Mouse (Mus musculus): ENCODE results near the gene Mtch1. TPM values are rescaled to one million over a fixed set of nuclear protein-coding genes. Genes with fewer than 3 reads are reported as not detected.

Gene Mtch1
- total RNA-seq, 1 experiment: 217 TPM

- no peak for TF ChIP-seq HCFC1 (IDR thresholded peaks at IDR 0.05; ENCODE audit: borderline replicate concordance, insufficient read depth, low read length)
- TF ChIP-seq MAFK (IDR thresholded peaks at IDR 0.05; ENCODE audit: insufficient read depth, low read depth, low read length): no peak
- peak; percentile 47; the same call in 1 of the 2 replicates for TF ChIP-seq CHD2 (IDR thresholded peaks at IDR 0.05; ENCODE audit: low read depth, low read length)
- no peak for TF ChIP-seq ZC3H11A (IDR thresholded peaks at IDR 0.05; ENCODE audit: borderline replicate concordance, low read depth, low read length)
- Histone ChIP-seq H3K4me1 (ENCODE audit: control insufficient read depth in 2 of 2, insufficient read depth in 2 of 2, low read length in 2 of 2, poor library complexity in 1 of 2) (peaks cover 5 to 16% of the 10 kb centered on the region in 2 experiments), H3K36me3 (ENCODE audit: control insufficient read depth, insufficient read depth, low read length, poor library complexity, severe bottlenecking) (no peaks in the 10 kb centered on the region), H3K27ac (ENCODE audit: insufficient read depth, low read depth, low read length, poor library complexity, severe bottlenecking) (no peak overlapping the region; the same call in 1 of the 2 replicates), H3K4me3 (ENCODE audit: insufficient read depth in 1 of 2, low read depth in 1 of 2, low read length in 2 of 2, poor library complexity in 1 of 2, severe bottlenecking in 1 of 2) (no peak overlapping the region), H3K9ac (ENCODE audit: insufficient read depth, low read depth, low read length, poor library complexity, severe bottlenecking) (no peak overlapping the region), H3K9me3 (ENCODE audit: control insufficient read depth, insufficient read depth, low read depth, low read length) (no peaks in the 10 kb centered on the region)
- in situ Hi-C loops (cut with MboI; ENCODE audit: low sequenced_read_pairs in 2 of 2, unreplicated experiment in 2 of 2): no loop called here
- no peak for DNase-seq (ENCODE audit: low read depth, low spot score)
Observed at GRCm38 (mm10) chr17:29385746-29386145, 38.0 kb upstream of the Mtch1 start.

- H3K9me3 ChIP-seq (ENCODE audit: control insufficient read depth, insufficient read depth, low read depth, low read length): no peaks in the 10 kb centered on the region
- H3K4me1 ChIP-seq (ENCODE audit: control insufficient read depth in 2 of 2, insufficient read depth in 2 of 2, low read length in 2 of 2, poor library complexity in 1 of 2): peaks cover 5 to 16% of the 10 kb centered on the region in 2 experiments
- H3K9ac ChIP-seq (ENCODE audit: insufficient read depth, low read depth, low read length, poor library complexity, severe bottlenecking): no peak overlapping the region
- in situ Hi-C loops (cut with MboI; ENCODE audit: low sequenced_read_pairs in 2 of 2, unreplicated experiment in 2 of 2): no loop called here
- no peaks in the 10 kb centered on the region for H3K36me3 ChIP-seq (ENCODE audit: control insufficient read depth, insufficient read depth, low read length, poor library complexity, severe bottlenecking)
- DNase-seq (ENCODE audit: low read depth, low spot score): no peak
- H3K4me3 ChIP-seq (ENCODE audit: insufficient read depth in 1 of 2, low read depth in 1 of 2, low read length in 2 of 2, poor library complexity in 1 of 2, severe bottlenecking in 1 of 2): no peak overlapping the region
- H3K27ac ChIP-seq (ENCODE audit: insufficient read depth, low read depth, low read length, poor library complexity, severe bottlenecking): peak overlapping the region; percentile 40; the same call in 1 of the 2 replicates
- TF ChIP-seq HCFC1 (IDR thresholded peaks at IDR 0.05; ENCODE audit: borderline replicate concordance, insufficient read depth, low read length) (no peak), ZNF384 (IDR thresholded peaks at IDR 0.05; ENCODE audit: low read depth, low read length) (no peak), MAFK (IDR thresholded peaks at IDR 0.05; ENCODE audit: insufficient read depth, low read depth, low read length) (no peak), CHD2 (IDR thresholded peaks at IDR 0.05; ENCODE audit: low read depth, low read length) (no peak), ZC3H11A (IDR thresholded peaks at IDR 0.05; ENCODE audit: borderline replicate concordance, low read depth, low read length) (no peak)
Observed at GRCm38 (mm10) chr17:29384850-29385438, 37.2 kb upstream of the Mtch1 start.

GRCm38 (mm10) chr17:29383923-29384322 lies 36.2 kb upstream of the Mtch1 start:
- TF ChIP-seq HCFC1 (IDR thresholded peaks at IDR 0.05; ENCODE audit: borderline replicate concordance, insufficient read depth, low read length) (no peak), CHD2 (IDR thresholded peaks at IDR 0.05; ENCODE audit: low read depth, low read length) (no peak), MAFK (IDR thresholded peaks at IDR 0.05; ENCODE audit: insufficient read depth, low read depth, low read length) (no peak)
- in situ Hi-C loops (cut with MboI; ENCODE audit: low sequenced_read_pairs in 2 of 2, unreplicated experiment in 2 of 2): no loop called here
- no peaks in the 10 kb centered on the region for H3K9me3 ChIP-seq (ENCODE audit: control insufficient read depth, insufficient read depth, low read depth, low read length)
- H3K9ac ChIP-seq (ENCODE audit: insufficient read depth, low read depth, low read length, poor library complexity, severe bottlenecking): no peak overlapping the region
- H3K27ac ChIP-seq (ENCODE audit: insufficient read depth, low read depth, low read length, poor library complexity, severe bottlenecking): no peak overlapping the region
- peaks cover 5 to 14% of the 10 kb centered on the region in 2 experiments for H3K4me1 ChIP-seq (ENCODE audit: control insufficient read depth in 2 of 2, insufficient read depth in 2 of 2, low read length in 2 of 2, poor library complexity in 1 of 2)
- no peaks in the 10 kb centered on the region for H3K36me3 ChIP-seq (ENCODE audit: control insufficient read depth, insufficient read depth, low read length, poor library complexity, severe bottlenecking)
- no peak overlapping the region for H3K4me3 ChIP-seq (ENCODE audit: insufficient read depth in 1 of 2, low read depth in 1 of 2, low read length in 2 of 2, poor library complexity in 1 of 2, severe bottlenecking in 1 of 2)
- no peak for DNase-seq (ENCODE audit: low read depth, low spot score)

GRCm38 (mm10) chr17:29382417-29382816 lies 34.7 kb upstream of the Mtch1 start:
- DNase-seq (ENCODE audit: low read depth, low spot score): no peak
- Histone ChIP-seq H3K36me3 (ENCODE audit: control insufficient read depth, insufficient read depth, low read length, poor library complexity, severe bottlenecking) (no peaks in the 10 kb centered on the region), H3K4me3 (ENCODE audit: insufficient read depth in 1 of 2, low read depth in 1 of 2, low read length in 2 of 2, poor library complexity in 1 of 2, severe bottlenecking in 1 of 2) (no peak overlapping the region), H3K27ac (ENCODE audit: insufficient read depth, low read depth, low read length, poor library complexity, severe bottlenecking) (no peak overlapping the region), H3K9me3 (ENCODE audit: control insufficient read depth, insufficient read depth, low read depth, low read length) (no peaks in the 10 kb centered on the region), H3K9ac (ENCODE audit: insufficient read depth, low read depth, low read length, poor library complexity, severe bottlenecking) (no peak overlapping the region), H3K4me1 (ENCODE audit: control insufficient read depth in 2 of 2, insufficient read depth in 2 of 2, low read length in 2 of 2, poor library complexity in 1 of 2) (peaks cover 5 to 14% of the 10 kb centered on the region in 2 experiments)
- in situ Hi-C loops (cut with MboI; ENCODE audit: low sequenced_read_pairs in 2 of 2, unreplicated experiment in 2 of 2): no loop called here
- TF ChIP-seq ZNF384 (IDR thresholded peaks at IDR 0.05; ENCODE audit: low read depth, low read length) (no peak), HCFC1 (IDR thresholded peaks at IDR 0.05; ENCODE audit: borderline replicate concordance, insufficient read depth, low read length) (no peak)

- DNase-seq (ENCODE audit: low read depth, low spot score): peak; percentile 85
- no peak for TF ChIP-seq ZC3H11A (IDR thresholded peaks at IDR 0.05; ENCODE audit: borderline replicate concordance, low read depth, low read length)
- no peak overlapping the region for H3K4me3 ChIP-seq (ENCODE audit: insufficient read depth in 1 of 2, low read depth in 1 of 2, low read length in 2 of 2, poor library complexity in 1 of 2, severe bottlenecking in 1 of 2)
- in situ Hi-C loops (cut with MboI; ENCODE audit: low sequenced_read_pairs in 2 of 2, unreplicated experiment in 2 of 2): no loop called here
- peaks cover 3 to 14% of the 10 kb centered on the region in 2 experiments for H3K4me1 ChIP-seq (ENCODE audit: control insufficient read depth in 2 of 2, insufficient read depth in 2 of 2, low read length in 2 of 2, poor library complexity in 1 of 2)
- H3K27ac ChIP-seq (ENCODE audit: insufficient read depth, low read depth, low read length, poor library complexity, severe bottlenecking): no peak overlapping the region
- H3K9ac ChIP-seq (ENCODE audit: insufficient read depth, low read depth, low read length, poor library complexity, severe bottlenecking): no peak overlapping the region
- H3K36me3 ChIP-seq (ENCODE audit: control insufficient read depth, insufficient read depth, low read length, poor library complexity, severe bottlenecking): no peaks in the 10 kb centered on the region
- H3K9me3 ChIP-seq (ENCODE audit: control insufficient read depth, insufficient read depth, low read depth, low read length): no peaks in the 10 kb centered on the region
Observed at GRCm38 (mm10) chr17:29381472-29381871, 33.7 kb upstream of the Mtch1 start.
